Mouse (Mus musculus) frontal cortex, adult (tissue): ENCODE measurements around the gene Fabp7.

Source experiments
- ATAC-seq: cut with Nextera tagmentation; 2 replicates; pipeline ENCODE4 v1.9.2; 2017; ENCODE audit warnings: mild to moderate bottlenecking, moderate library complexity, mixed read lengths; ENCODE audit not compliant: low TSS enrichment

Gene Fabp7

DNA sequence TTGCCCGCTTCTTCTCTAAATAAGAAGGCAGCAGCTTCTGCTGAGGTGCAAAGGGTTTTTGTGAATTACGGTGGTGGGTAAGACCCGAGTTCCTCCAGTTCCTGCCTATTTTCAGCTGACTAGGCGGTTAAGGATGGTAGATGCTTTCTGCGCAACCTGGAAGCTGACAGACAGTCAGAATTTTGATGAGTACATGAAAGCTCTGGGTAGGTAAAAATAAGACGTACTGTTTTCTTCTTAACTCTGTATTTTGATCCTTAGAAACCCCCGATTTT, at the start of gene Fabp7:
Gene Fabp7, plus strand, starts transcription at position 6 of the 275 bp plus-strand sequence.
- ATAC-seq = peak; percentile 31; the same call in 1 of the 2 replicates

DNA sequence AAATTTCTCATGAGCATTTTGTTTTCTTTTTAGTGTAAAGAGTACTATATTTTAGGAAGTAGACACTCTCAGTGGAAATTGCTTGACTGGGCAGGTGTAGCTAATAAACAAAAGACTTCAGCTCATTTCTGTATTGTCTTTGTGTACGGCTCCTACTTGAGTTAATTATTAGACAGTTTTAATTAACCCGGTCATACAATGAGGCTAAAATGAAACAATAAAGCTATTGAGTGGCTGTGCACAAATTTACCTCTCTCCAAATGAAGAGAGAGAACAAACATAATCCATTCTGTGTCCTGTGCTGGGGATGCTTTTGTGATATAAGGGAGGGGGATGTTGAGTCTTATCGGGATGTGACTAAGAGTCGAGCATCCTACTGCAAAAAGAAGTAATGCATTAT, 43.9 kb upstream of the Fabp7 start:
- ATAC-seq = no peak

DNA sequence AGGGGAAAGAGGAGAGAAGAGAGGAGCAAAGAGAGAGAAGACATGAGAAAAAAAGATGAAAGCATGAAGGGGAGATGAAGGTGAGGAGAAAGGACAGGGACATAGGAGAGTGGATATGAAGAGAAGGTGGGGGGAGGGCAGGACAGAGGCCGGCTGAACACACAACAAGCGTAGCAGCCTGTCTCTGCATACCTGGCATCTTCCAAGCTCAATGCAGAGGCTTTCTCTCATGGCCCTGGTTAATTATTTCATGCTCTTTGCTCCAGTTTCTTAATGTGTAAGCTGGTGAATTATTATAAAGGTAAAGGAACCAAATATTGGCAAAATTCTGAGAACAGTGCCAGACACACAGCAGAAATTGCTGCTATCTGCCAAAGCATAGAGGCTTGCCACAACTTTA, 43.3 kb upstream of the Fabp7 start:
- ATAC-seq = no peak

DNA sequence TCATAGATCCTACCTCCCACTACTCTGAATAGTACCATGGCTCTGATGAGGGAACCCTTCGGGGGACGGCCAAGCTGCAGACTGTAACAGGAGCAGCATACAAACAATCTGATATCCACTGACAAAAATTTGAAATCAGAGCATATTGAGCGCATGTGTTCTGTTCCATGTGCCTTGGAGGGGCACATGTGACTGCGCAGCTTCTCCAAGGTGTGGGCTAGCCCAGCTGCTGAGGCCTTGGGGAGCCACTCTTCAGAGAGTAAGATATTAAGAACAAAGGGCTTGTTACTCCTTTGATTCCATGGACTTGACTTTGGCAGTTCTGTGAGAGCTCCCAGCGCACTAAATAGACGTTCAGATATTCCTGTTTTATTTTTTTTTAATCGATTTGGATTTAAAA, 41.6 kb upstream of the Fabp7 start:
- no peak for ATAC-seq

DNA sequence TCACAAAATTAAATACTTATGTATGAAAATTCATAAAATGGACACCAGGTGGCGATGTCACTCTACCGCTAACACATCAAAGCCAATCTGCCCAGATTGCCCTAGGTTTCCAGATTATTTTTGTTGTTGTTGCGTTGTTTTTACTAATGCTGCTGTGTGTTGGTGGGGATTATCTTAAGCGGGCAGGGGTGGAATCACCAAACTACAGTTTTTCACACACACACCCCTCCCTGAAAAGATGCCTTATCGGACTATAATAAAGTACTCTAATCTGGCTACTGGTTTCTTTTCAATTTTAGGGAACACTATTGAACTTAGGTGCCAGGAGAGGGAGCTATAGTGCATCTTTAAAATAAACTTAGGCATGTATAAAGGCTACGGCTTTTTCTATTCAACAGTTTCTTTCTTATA, 41.1 kb upstream of the Fabp7 start:
- peak; percentile 93 for ATAC-seq

DNA sequence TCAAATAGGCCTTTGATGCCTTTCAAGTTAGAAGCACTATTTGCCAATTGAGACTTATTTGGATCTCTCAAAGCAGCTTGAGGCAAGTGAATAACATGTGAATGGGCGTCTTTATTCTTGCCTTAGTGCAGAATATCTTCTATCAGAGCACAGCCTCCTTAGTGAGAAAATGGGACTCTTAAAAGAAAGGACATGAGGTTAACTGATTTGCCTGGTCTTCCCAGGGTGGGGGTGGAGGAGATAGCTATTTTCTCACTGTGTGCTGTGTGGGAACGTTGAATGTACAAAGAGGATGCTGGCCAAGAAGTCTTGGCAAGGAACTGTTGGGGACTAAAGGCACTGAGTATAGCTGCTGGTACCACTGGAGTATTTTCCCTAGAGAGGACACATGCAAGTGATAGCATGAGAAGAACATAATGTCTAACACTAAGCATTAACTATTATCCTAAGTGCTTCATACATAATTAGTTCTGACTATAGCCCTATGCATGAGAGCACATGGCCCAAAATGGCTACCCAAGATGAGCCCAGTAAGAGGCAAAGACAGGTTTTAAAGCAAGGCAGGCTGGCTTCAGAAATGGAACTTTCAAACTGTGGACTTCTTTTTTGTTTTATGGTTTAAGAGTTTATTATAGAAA, 40.4 kb upstream of the Fabp7 start:
- peak; percentile 80 for ATAC-seq

DNA sequence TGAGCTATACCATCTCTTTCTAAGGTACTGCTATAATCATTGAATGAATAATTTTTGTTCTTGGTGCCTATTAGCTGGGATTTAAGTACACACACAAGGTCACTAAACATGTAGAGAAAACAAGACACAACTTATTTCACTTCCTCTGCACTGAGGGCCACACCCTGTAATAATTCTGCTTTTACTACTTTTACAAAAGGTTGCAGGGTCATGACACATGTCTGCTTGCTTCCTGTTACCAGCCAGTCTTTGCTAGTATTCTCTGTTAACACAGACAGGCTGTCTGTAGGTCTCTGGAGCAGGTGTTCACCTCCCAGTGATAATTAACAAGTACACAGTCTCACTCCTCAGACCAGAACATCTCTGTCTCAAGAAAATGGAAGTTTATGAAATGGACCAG, 39.2 kb upstream of the Fabp7 start:
- ATAC-seq = no peak

DNA sequence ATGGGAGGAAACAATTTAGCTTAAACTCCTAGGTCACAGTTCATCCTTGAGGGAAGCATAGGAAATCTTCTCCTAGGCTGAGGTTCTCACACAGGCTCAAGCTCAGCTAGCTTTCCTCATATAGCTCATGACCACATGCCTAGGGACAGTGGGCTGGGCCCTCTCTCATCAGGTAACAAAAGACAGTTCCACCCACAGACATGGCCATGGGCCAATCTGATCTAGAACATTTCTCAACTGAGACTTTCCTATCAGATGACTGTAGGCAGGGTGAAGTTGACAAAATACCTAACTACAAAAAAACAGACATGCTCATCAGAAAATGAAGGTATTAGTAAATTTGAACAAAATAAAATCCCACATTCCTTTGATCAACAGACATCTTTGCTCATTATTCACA, 37.6 kb upstream of the Fabp7 start:
- ATAC-seq = no peak

DNA sequence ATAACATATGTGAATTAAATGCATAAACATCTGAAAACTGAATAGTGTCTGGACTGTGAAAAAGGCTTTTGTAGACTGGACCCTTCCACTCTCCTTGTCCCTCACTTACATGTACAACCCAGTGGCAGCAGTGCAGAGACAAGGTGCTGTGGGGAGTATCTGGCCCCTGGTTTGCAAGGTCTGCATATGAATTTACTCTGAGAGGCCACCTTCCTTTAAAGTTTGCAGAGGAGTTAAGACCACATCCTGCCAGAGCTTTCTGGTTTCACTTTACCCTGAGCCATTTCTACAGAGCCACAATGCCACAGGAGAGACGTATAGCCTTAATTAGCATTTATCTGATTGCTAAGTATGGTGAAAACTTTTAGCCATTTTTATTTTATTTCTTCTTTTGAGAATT, 31.3 kb upstream of the Fabp7 start:
- ATAC-seq = no peak

DNA sequence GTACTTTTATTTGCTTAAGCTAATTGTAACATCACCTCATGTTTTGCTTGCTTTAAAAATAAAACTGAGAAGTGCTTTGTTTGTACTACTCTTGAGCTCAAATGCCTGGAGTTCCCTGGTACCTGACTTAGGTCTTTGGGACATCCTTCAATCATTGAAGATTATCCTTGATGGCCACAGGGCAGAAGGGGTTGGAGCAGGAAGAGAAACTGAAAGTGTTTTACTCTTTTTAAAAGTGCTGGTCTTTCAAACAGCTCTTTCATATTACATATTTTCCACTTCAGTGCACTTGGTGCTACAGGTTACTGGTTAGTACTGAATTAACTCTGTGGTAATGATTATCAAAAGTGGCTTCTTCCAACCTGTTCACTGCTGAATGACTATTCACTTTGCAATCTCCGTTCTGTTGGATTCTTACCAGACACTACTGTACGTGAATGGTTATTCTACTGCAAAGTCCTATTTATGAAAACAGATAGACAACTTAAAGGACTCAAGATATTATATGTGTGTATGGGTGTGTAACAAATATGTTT, 29.4 kb upstream of the Fabp7 start:
- no peak for ATAC-seq

DNA sequence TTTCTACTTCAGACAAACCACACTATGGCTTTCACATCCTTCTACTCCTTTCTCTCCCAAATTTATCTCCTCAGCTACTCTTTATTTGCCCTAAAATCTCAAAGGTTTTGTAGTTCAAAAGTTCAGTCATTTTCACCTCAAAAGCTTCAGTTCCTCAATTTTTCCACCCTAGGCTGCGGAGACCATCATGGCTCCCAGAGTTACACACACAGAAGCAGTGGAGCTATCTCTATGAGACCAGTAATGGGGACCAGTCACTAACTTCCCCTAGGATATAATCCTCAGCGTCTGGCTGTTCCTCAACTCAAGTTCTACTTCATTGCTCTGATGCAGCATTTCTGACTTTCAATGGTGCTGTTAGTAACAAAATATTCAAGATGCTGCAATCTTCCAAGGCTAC, 25.7 kb upstream of the Fabp7 start:
- no peak for ATAC-seq

DNA sequence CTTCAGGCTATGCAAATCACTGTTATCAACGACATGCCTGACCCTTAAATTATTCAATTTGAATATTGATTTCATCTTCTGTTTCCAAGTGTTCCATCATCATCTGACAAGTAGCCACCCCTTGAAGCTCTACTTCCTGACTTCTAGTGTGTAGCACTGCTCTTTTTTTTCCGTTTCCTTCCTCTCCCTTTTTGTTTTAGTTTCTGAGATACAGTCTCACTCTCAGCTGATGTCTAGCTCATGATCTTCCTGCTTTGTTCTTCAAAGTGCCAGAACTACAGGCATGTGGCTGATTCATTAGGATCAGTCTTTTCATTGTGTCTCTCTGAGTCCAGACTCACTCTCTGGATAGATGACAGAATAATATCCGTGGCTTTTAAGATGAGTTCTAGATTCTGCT, 24.0 kb upstream of the Fabp7 start:
- no peak for ATAC-seq

DNA sequence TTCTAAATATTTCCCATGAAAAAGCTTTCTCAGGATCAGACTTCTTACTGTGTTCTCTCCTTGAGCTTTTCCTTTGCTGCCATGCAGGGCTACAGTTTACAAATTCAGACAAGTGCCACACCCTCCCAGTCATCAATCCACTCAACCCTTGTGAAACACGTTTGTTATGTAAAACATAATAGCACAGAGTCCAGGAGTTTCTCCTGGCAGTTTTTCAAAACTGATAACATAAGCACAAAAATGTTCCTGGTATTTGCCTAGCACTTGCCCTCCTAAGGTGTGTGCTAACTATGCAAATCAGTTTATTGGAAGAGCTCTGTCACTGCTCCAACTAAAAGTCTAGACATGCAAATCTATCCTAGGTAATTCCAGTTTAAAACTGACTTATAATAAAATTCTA, 21.6 kb upstream of the Fabp7 start:
- ATAC-seq = no peak

DNA sequence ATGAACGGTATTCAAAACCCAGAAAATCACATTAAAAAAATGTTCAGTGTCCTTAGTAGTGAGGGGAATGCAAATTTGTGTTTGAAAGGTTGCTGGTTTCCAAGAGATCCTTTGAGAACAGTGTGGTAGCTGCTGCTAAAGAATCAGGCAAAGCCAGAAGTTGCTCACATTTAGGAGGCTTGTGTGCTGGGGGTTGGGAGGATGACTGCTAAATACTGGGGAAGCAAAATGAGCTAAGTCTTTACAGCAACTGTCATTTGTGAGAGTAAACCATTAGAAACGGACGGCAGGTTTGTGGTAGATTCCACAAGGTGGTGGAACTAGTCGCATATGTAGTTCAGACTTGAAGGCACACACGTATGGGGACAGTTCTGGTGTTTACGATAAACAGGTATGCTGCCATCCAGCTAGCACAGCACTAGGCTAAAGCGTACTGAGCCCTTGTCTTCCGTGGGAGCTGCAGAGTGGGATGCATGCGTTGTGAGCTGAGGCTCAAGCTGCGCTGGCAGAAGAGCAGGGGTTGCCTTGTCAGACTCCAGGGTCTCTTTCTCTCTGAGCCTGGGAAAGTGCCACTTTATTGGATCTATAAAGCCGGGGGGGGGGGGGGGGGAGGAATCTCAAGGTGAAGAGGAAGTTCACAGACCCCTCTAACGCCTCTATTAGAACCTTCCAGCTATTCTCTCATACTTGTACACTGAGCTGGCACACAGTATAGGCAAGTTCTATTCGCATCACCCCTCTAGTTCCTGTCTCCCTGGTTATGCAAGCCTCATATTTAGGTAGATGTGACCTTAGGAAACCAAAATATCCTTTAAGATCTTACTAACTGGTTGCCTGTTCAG, 1.2 kb upstream of the Fabp7 start:
- peak; percentile 63 for ATAC-seq

DNA sequence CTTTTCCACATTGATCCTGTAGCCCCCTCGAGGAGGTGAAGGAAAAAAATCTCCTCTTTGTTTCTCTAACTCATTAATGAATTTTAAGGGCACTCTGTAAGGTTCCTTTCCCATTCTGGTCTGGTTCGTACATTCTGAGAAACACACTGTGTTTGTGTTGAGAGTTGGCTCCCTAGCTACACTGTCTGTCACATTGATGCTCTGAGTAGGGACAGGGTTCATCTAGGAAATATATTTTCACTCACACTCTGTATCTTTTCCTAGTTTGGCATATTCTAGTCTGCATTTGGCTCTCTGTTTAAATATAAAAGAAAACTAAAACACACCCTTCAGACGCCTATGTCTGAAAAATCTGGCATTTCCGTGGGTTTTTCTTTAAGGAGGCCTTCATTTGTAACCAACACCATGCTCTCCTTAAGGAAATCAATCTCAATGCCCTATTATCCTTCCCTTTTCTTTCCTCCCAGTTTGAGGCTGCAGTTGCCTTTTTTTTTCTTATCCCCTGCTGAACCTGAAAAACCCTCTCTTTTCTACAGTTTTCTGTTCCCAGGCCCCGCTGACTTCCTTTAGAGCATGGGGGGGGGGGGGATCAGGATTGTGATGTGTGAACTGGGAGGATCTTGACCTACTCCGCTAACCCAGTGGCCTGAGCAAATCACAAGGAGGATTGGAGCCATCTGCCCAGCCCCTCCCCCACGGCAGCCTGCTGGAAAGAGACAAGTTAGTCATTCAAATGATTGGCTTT, 378 bp upstream of the Fabp7 start:
- peak; percentile 56 for ATAC-seq

DNA sequence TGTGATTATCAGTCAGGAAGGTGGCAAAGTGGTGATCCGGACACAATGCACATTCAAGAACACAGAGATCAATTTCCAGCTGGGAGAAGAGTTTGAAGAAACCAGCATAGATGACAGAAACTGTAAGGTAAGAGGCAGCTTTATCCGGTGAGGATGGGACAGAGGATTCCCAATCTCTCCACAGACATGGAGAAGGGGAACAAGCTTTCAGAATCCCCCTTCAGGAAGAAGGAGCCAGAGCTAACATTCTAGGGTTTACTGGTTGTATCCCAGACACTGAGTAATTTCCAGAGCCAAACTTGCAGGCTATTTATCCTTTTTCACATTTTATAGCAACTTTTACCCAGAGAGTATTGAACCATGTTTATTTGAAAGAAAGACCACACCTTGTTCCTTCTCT, 871 bp downstream of the Fabp7 start:
- no peak for ATAC-seq

DNA sequence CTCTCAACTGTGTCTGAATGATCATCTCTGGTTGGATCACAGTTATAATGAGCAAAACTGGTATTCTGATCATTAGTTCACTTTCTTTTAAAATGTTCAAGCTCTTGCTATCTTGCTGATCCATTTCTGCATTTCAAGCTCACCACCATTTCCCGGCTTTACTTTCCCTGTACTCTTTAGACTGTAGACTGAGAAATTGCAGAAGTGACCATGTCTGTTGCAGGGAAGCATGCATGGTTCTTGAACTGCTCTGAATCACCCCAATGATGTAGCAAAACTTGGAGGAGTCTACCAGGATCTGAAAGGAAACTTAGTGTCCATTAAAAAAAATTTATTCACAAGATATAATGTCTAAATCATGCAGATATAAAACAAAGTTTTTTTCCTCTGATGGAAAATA, 8.3 kb downstream of the Fabp7 start:
- no peak for ATAC-seq

DNA sequence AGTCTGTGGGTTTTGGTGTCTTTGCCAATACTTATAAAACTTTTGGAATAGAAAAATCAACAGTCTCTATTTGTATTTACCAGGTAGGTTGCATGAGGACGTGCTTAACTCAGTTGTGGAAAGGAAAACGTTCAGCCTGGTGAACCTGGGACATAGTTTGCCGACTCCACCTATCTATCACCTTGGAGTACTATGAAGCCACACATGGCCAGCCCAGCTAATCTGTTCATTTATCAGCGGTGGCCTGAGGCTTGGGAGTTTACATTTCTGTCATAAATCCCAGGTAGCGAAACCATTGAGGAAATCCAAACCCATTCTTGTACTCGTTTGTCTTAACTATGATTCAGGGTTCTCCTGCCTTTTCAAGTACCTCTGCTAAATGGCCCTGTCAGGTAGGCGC, 9.3 kb downstream of the Fabp7 start, which contains the start of gene Smpdl3a:
Gene Smpdl3a, plus strand, starts transcription at position 318 of the 400 bp plus-strand sequence.
- no peak for ATAC-seq

DNA sequence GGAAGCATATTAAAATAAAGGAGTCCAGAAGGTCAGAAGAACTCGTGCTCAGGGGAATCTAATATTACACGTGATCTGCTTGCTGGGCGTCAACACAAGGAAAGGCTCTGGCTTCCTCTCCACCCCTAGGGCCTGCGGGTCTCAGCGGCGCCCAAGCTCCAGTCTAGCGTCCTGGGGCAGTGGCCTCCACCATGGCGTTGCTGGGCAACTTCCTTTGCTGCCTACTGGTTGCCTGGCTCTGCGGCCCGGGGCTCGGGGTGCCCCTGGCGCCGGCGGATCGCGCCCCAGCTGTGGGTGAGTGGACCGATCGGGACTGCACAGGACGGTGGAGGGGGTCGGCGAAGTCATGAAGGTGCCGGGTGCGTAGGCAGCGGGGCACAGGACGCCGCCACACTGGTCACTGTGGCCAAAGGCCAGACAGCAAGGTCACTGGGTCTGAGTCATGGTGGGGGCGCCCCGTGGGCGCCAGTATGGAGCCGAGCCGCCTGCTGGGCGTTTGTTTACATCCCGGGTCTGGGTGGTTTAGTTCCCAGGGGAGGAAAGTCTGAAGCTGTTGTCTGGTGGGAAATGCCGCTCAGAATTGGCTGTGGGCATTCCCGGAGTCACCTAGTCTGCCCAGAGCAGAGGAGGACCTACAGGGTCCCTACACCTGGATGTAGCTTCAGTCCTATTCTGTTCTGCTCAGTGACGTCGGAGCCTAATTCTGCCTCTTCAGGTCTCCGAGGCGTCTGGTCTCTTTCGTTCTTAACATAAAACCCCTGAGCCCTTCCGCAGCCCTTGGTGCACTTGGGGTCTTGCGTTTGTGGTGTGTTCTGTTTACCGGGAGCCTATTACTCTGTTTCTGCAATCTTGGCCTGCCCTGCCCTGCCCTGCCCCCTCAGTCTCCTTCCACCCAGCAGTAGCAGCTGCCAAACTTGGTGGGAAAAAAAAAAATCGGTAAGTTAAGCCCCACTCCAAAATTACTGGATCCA, 10.1 kb downstream of the Fabp7 start:
- peak; percentile 74 for ATAC-seq

DNA sequence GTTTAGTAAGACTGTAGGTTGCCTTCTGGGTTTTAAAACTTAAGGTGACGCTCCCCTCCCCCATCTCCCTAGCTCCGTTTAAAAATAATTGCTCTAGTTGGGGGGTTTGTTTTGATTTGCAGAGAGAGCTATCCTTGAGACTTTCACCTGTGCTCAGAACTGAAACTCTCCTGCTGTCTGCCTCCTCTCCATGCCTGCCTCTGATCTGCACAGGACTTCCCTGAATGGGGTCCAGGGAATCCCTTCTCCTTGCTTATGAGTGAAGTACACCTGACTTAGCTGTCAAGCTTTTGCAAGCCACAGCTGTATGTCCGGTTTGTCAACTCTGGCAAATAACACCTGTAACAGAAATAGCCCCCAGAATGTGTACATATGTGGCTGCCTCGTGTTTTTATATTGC, 10.9 kb downstream of the Fabp7 start:
- peak; percentile 54 for ATAC-seq

DNA sequence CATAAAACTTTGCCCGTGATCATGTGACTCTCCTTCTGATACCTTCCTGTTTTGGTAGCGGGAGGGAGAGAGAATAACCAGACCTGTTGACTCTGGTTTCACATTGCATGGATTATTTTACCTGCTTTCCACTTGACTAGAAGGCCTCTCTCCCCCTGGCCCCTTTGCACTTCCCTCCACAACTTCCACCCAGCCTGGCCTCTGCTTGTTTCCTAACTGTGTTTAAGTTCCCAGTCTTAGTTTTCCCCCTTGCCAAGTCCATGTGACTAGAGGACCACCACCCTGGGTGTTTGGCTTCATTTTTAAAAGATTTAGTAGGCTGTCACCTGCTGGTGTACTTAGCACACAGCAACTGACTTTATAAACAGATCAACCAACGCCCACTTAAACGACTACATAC, 11.4 kb downstream of the Fabp7 start:
- ATAC-seq = no peak

DNA sequence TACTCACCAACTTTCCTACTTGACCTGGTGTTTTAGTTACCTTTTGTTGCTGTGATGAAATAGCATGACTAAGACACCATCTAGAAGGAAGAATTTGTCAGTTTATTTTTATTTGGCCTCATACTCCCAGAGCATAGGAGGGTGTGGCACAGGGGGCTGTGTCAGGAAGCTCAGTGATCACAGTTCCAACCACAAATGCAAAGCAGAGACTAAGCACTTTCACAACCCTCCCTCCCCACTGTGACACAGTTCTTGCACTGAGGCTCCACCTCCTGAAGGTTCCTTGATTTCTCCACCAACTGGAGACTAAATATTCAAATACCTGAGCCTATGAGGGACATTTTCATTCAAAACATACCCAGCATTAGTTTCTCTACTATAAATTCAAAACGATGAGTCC, 14.8 kb downstream of the Fabp7 start:
- no peak for ATAC-seq
